Mouse (Mus musculus): ENCODE measurements around the gene Tat.

Tat gene

GRCm38 (mm10) chr8:109990224-109990623, at the start of gene Tat:
Gene Tat (plus strand): TSS chr8:109990437.
- in situ Hi-C loops (cut with MboI, MseI), result no loop called here

GRCm38 (mm10) chr8:109941606-109942360, 48.5 kb upstream of the Tat start:
- in situ Hi-C loops (cut with MboI, MseI), result no loop called here

- in situ Hi-C loops (cut with MboI, MseI), result no loop called here
Measured at GRCm38 (mm10) chr8:109945153-109945632, 45.0 kb upstream of the Tat start.

GRCm38 (mm10) chr8:109945694-109946093, 44.5 kb upstream of the Tat start:
- in situ Hi-C loops (cut with MboI, MseI), result no loop called here

GRCm38 (mm10) chr8:109946272-109946671, 44.0 kb upstream of the Tat start:
- in situ Hi-C loops (cut with MboI, MseI), result no loop called here

GRCm38 (mm10) chr8:109947447-109948284, 42.6 kb upstream of the Tat start:
- in situ Hi-C loops (cut with MboI, MseI), result no loop called here

- in situ Hi-C loops (cut with MboI, MseI), result no loop called here
Measured at GRCm38 (mm10) chr8:109948285-109948564, 42.0 kb upstream of the Tat start.

GRCm38 (mm10) chr8:109952171-109952570, 38.1 kb upstream of the Tat start:
- in situ Hi-C loops (cut with MboI, MseI), result no loop called here

GRCm38 (mm10) chr8:109954486-109954948, 35.7 kb upstream of the Tat start:
- in situ Hi-C loops (cut with MboI, MseI), result no loop called here

GRCm38 (mm10) chr8:109957167-109958028, 32.8 kb upstream of the Tat start:
- in situ Hi-C loops (cut with MboI, MseI), result no loop called here

GRCm38 (mm10) chr8:109958036-109958655, 32.1 kb upstream of the Tat start:
- in situ Hi-C loops (cut with MboI, MseI), result no loop called here

- in situ Hi-C loops (cut with MboI, MseI), result no loop called here
Measured at GRCm38 (mm10) chr8:109959112-109959511, 31.1 kb upstream of the Tat start.

- in situ Hi-C loops (cut with MboI, MseI), result no loop called here
Measured at GRCm38 (mm10) chr8:109961693-109962367, 28.4 kb upstream of the Tat start, which contains the start of gene Marveld3. Gene Marveld3 (minus strand): TSS chr8:109962203.

- in situ Hi-C loops (cut with MboI, MseI), result no loop called here
Measured at GRCm38 (mm10) chr8:109962896-109963295, 27.3 kb upstream of the Tat start.

GRCm38 (mm10) chr8:109963421-109963820, 26.8 kb upstream of the Tat start:
- in situ Hi-C loops (cut with MboI, MseI), result no loop called here

- in situ Hi-C loops (cut with MboI, MseI), result no loop called here
Measured at GRCm38 (mm10) chr8:109964106-109964505, 26.1 kb upstream of the Tat start.

- in situ Hi-C loops (cut with MboI, MseI), result no loop called here
Measured at GRCm38 (mm10) chr8:109968837-109969236, 21.4 kb upstream of the Tat start.

- in situ Hi-C loops (cut with MboI, MseI), result loop anchor here (5.0 kb wide), 1 partner anchor 102 kb away; no protein-coding TSS in a partner anchor
Measured at GRCm38 (mm10) chr8:109970323-109970722, 19.9 kb upstream of the Tat start.

GRCm38 (mm10) chr8:109972901-109973300, 17.3 kb upstream of the Tat start:
- in situ Hi-C loops (cut with MboI, MseI), result loop anchor here (5.0 kb wide), 1 partner anchor 99 kb away; no protein-coding TSS in a partner anchor

- in situ Hi-C loops (cut with MboI, MseI), result no loop called here
Measured at GRCm38 (mm10) chr8:109979339-109979738, 10.9 kb upstream of the Tat start.
